Mouse (Mus musculus): ENCODE data around the gene Klhl29. TPM values are rescaled to one million over a fixed set of nuclear protein-coding genes. Genes with fewer than 3 reads are reported as not detected.
A peak's percentile ranks its signal among the peaks of the same experiment; 100 is the strongest.

Klhl29 gene
- polyA plus RNA-seq, 1 experiment from 2014 or later: 0.47 TPM

- Histone ChIP-seq H3K27me3 (no peaks in the 10 kb centered on the region), H3K4me3 (no peak overlapping the region), H3K9me3 (no peaks in the 10 kb centered on the region), H3K36me3 (no peaks in the 10 kb centered on the region), H3K27ac (no peak overlapping the region), H3K9ac (no peak overlapping the region), H3K4me1 (peaks cover 9% of the 10 kb centered on the region), H3K4me2 (no peak overlapping the region)
- 80% methylated on average over 2 of the region's 2 CpGs for WGBS
- no peak for ATAC-seq (ENCODE audit: borderline replicate concordance, extremely low read depth, low FRiP score, low TSS enrichment)
These were observed 91.8 kb downstream of the Klhl29 start for GRCm38 (mm10) chr12:5283654-5284053.

- Histone ChIP-seq H3K27ac (no peak overlapping the region), H3K27me3 (no peaks in the 10 kb centered on the region), H3K4me1 (peaks cover 18% of the 10 kb centered on the region), H3K9me3 (no peaks in the 10 kb centered on the region), H3K4me2 (no peak overlapping the region), H3K36me3 (no peaks in the 10 kb centered on the region), H3K9ac (no peak overlapping the region), H3K4me3 (no peak overlapping the region)
- ATAC-seq (ENCODE audit: borderline replicate concordance, extremely low read depth, low FRiP score, low TSS enrichment): no peak
- 64% methylated on average over 2 of the region's 2 CpGs for WGBS
These were observed 92.9 kb downstream of the Klhl29 start for GRCm38 (mm10) chr12:5282611-5283010.

DNA sequence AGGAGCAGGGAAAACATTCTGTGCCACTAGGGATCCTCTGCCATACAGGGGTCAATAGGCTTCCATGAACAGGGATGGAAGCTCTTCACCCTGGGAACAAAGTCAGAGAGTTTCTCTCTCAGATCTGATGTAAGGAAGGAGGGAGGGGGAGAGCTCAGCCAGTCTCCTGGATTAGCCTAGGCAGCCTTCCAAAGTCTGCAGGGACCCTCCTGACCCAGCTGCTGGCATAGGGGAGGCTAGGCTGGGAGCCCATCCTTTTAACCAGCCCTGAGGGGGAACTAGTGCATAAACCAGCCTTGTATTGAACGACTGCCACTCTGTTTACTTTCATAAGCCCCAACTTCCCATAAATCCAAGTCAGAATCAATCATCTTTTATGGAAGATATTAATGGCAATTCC is 95.6 kb downstream of the Klhl29 start:
- Histone ChIP-seq H3K9ac (no peak overlapping the region), H3K36me3 (no peaks in the 10 kb centered on the region), H3K9me3 (no peaks in the 10 kb centered on the region), H3K27ac (no peak overlapping the region), H3K27me3 (no peaks in the 10 kb centered on the region), H3K4me2 (no peak overlapping the region), H3K4me1 (peaks cover 41% of the 10 kb centered on the region), H3K4me3 (no peak overlapping the region)
- 22% methylated on average over 1 of the region's 1 CpGs for WGBS
- no peak for ATAC-seq (ENCODE audit: borderline replicate concordance, extremely low read depth, low FRiP score, low TSS enrichment)

GRCm38 (mm10) chr12:5277028-5277427 is 98.5 kb downstream of the Klhl29 start:
- Histone ChIP-seq H3K4me3 (no peak overlapping the region), H3K9ac (no peak overlapping the region), H3K27ac (peak overlapping the region; percentile 71), H3K27me3 (no peaks in the 10 kb centered on the region), H3K9me3 (no peaks in the 10 kb centered on the region), H3K36me3 (no peaks in the 10 kb centered on the region), H3K4me2 (peak overlapping the region; percentile 6; the same call in 1 of the 2 replicates), H3K4me1 (peaks cover 47% of the 10 kb centered on the region)
- WGBS: 26% methylated on average over 9 of the region's 9 CpGs
- ATAC-seq (ENCODE audit: borderline replicate concordance, extremely low read depth, low FRiP score, low TSS enrichment): peak; percentile 55

DNA sequence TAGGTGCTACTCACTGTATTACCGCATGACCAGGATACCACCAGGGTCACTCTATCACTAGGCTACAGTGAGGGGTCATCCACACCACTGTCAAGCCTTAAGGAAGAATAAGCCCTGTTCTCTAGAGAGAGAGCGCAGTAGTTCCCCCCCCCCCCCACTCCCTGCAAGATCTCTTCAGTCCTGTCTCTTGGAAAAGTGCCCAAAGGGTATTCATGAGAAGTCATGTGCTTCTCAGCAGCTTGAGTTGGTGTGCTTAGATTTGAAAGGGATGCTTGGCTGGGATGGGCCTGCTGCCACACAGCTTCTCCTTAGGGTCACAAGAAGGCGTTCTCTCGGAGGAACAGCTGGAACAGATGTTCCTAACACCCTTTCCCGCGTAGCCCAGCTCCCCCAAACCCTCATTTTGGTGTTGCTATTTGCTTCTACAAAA is 100.0 kb downstream of the Klhl29 start:
- ATAC-seq (ENCODE audit: borderline replicate concordance, extremely low read depth, low FRiP score, low TSS enrichment): peak; percentile 82
- Histone ChIP-seq H3K27me3 (no peaks in the 10 kb centered on the region), H3K4me3 (no peak overlapping the region), H3K9me3 (no peaks in the 10 kb centered on the region), H3K36me3 (no peaks in the 10 kb centered on the region), H3K9ac (no peak overlapping the region), H3K4me1 (peaks cover 47% of the 10 kb centered on the region), H3K27ac (peak overlapping the region; percentile 53), H3K4me2 (no peak overlapping the region)
- WGBS: 54% methylated on average over 6 of the region's 6 CpGs

DNA sequence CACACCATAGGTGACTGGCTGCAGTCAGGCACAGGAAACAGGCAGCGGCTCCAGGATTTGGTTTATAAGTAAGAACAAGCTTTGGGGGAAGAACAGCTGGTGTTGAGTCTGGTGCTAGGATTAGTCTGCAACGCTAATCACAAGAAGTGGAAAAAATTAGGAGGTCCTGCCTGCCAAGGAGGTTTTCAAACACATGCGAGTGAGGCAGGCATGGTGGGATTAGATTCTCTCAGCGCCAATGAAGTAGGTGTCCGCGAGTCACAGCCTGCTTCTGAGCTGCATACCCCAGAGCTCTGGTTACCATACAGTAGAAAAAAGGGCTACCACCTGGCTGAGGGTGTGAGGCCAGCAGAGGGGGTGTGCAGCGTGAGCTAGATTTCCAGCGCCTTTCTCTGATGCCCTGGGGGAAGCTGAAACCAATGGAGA is 101.0 kb downstream of the Klhl29 start:
- no peak overlapping the region for H3K4me2 ChIP-seq
- no peaks in the 10 kb centered on the region for H3K36me3 ChIP-seq
- no peaks in the 10 kb centered on the region for H3K27me3 ChIP-seq
- H3K9me3 ChIP-seq: no peaks in the 10 kb centered on the region
- no peak overlapping the region for H3K9ac ChIP-seq
- ATAC-seq (ENCODE audit: borderline replicate concordance, extremely low read depth, low FRiP score, low TSS enrichment): no peak
- peak overlapping the region; percentile 53; the same call in 1 of the 2 replicates for H3K27ac ChIP-seq
- WGBS: 57% methylated on average over 8 of the region's 8 CpGs
- H3K4me1 ChIP-seq: peaks cover 44% of the 10 kb centered on the region
- no peak overlapping the region for H3K4me3 ChIP-seq

- Histone ChIP-seq H3K36me3 (no peaks in the 10 kb centered on the region), H3K4me1 (peaks cover 46% of the 10 kb centered on the region), H3K4me2 (no peak overlapping the region), H3K27me3 (no peaks in the 10 kb centered on the region), H3K27ac (0 out of 2 replicates have a peak overlapping the region, but pooled peaks have one; percentile 2), H3K4me3 (no peak overlapping the region), H3K9me3 (no peaks in the 10 kb centered on the region), H3K9ac (no peak overlapping the region)
- peak; percentile 4; the same call in 1 of the 2 replicates for ATAC-seq (ENCODE audit: borderline replicate concordance, extremely low read depth, low FRiP score, low TSS enrichment)
- WGBS: 69% methylated on average over 4 of the region's 4 CpGs
These were observed 102.0 kb downstream of the Klhl29 start for GRCm38 (mm10) chr12:5273316-5274047.

- no peak for ATAC-seq (ENCODE audit: borderline replicate concordance, extremely low read depth, low FRiP score, low TSS enrichment)
- no peak overlapping the region for H3K4me2 ChIP-seq
- H3K4me1 ChIP-seq: peaks cover 33% of the 10 kb centered on the region
- no peak overlapping the region for H3K27ac ChIP-seq
- 68% methylated on average over 3 of the region's 3 CpGs for WGBS
- H3K4me3 ChIP-seq: no peak overlapping the region
- no peaks in the 10 kb centered on the region for H3K27me3 ChIP-seq
- no peaks in the 10 kb centered on the region for H3K36me3 ChIP-seq
- H3K9ac ChIP-seq: no peak overlapping the region
- H3K9me3 ChIP-seq: no peaks in the 10 kb centered on the region
These were observed 105.0 kb downstream of the Klhl29 start for GRCm38 (mm10) chr12:5270527-5270926.

- Histone ChIP-seq H3K36me3 (no peaks in the 10 kb centered on the region), H3K9me3 (no peaks in the 10 kb centered on the region), H3K4me2 (no peak overlapping the region), H3K4me1 (peaks cover 27% of the 10 kb centered on the region), H3K27me3 (no peaks in the 10 kb centered on the region), H3K9ac (no peak overlapping the region), H3K4me3 (no peak overlapping the region), H3K27ac (no peak overlapping the region)
- WGBS: 47% methylated on average over 9 of the region's 9 CpGs
- no peak for ATAC-seq (ENCODE audit: borderline replicate concordance, extremely low read depth, low FRiP score, low TSS enrichment)
These were observed 105.5 kb downstream of the Klhl29 start for GRCm38 (mm10) chr12:5269936-5270335.

- Histone ChIP-seq H3K4me3 (no peak overlapping the region), H3K27me3 (no peaks in the 10 kb centered on the region), H3K9me3 (no peaks in the 10 kb centered on the region), H3K4me1 (peaks cover 20% of the 10 kb centered on the region), H3K9ac (no peak overlapping the region), H3K27ac (no peak overlapping the region), H3K36me3 (no peaks in the 10 kb centered on the region), H3K4me2 (no peak overlapping the region)
- no peak for ATAC-seq (ENCODE audit: borderline replicate concordance, extremely low read depth, low FRiP score, low TSS enrichment)
- 76% methylated on average over 7 of the region's 7 CpGs for WGBS
These were observed 106.4 kb downstream of the Klhl29 start for GRCm38 (mm10) chr12:5269061-5269460.

- Histone ChIP-seq H3K9me3 (no peaks in the 10 kb centered on the region), H3K27me3 (no peaks in the 10 kb centered on the region), H3K4me2 (peak overlapping the region; percentile 5; the same call in 1 of the 2 replicates), H3K27ac (peak overlapping the region; percentile 75), H3K4me1 (peaks cover 20% of the 10 kb centered on the region), H3K4me3 (no peak overlapping the region), H3K9ac (no peak overlapping the region), H3K36me3 (no peaks in the 10 kb centered on the region)
- peak; percentile 63; the same call in 1 of the 2 replicates for ATAC-seq (ENCODE audit: borderline replicate concordance, extremely low read depth, low FRiP score, low TSS enrichment)
- WGBS: 35% methylated on average over 9 of the region's 9 CpGs
These were observed 107.3 kb downstream of the Klhl29 start for GRCm38 (mm10) chr12:5268188-5268612.
